Mouse (Mus musculus) T-cell, adult 2 months (primary cell): ENCODE measurements around the gene Tmem168.

Source experiments
- DNase-seq: peaks from one replicate; pipeline ENCODE4 v3.0.0; 2022; ENCODE audit warnings: low spot score

The Tmem168 gene

GRCm38 (mm10) chr6:13586154-13586553 lies 21.7 kb downstream of the Tmem168 start:
- no peak for DNase-seq

DNA sequence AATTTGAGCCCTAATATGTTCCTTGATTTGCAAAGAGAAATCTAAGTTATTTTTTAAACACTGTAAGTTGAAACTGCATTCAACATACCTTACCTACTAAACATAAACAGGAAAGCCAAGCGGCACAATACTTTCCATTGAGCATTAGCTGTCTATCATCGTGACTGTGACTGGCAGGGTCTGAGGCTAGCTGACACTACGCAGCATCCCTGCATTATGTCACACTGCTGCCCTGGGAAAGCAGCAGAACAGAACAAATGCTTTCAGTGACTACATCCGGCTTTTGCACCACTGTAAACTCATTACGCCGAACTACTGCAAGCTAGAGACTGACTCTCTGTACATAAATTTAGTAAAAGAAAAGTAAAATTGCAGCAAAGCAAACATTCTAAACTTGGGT lies 23.1 kb downstream of the Tmem168 start:
- no peak for DNase-seq

- no peak for DNase-seq
Measured at GRCm38 (mm10) chr6:13582075-13582474, 25.8 kb downstream of the Tmem168 start.

DNA sequence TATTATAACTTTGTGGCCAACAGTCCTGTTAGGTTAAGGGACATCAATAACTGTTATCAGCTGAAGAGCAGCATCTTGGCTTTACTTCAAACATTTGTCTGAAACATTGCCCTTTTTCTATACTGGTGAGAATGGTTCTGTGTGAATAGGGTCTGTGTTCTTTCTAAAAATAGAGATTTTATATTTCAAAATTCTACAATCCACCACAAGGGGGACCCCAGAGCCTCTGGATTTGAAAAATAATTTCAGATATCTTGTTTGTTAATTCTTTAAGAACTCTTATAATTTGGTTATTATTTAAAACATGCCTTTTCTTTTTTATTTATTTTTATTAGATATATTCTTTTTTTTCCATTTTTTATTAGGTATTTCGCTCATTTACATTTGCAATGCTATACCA lies 42.2 kb downstream of the Tmem168 start:
- no peak for DNase-seq

GRCm38 (mm10) chr6:13555266-13555665 lies 52.6 kb downstream of the Tmem168 start:
- DNase-seq, result no peak

DNA sequence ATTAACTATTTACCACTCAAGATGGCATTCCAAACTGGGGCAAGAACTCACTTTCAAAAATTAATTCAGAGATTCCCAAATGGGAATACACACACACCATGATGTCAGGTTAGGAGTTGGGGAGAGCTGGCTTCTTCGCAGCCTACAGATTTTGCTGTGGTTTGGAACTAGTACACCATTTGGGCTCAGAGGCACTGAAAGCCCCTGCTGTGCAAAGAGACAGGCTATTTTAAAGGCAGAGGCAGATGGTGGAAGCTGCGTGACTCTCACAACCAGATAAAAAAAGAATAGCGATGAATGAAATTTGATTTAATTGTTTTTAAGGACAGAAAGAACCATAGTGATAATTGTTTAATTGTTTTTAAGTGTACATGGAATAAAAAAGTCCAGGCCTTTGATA lies 66.1 kb downstream of the Tmem168 start:
- no peak for DNase-seq

DNA sequence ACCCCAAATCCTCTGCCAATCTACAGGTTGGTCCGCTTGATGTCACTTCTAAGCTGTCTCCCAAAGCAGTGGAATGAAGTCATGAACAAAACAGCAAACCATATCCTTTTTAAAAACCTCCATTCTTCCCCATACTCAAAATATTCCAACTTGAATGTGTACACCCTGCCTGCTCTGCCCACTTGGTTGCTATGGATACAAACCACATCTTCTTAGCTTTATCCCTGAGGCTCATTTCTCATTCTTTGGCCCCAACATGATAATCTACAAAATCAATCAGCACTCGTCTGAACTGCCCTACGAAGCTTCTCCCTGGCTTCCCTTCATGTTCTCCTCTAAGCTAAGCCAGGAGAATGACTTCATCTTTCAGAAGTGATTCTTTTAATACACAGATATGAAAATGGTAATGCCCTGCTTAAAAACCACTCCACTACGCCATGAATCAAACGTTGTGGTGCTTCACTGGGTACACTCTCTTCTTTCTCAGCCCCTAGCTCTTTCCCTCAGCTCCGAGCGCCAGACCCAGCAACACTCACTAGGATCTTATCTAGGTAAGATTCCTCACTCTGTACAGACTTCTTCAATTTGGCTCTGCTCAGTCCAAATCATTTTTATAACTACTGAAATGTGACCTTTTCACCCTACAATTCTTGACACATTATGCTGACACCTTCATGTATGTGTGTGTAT lies 70.5 kb downstream of the Tmem168 start:
- DNase-seq, result no peak
